Mouse (Mus musculus) effector memory CD4-positive, alpha-beta T cell, adult 7 months (primary cell): ENCODE results near the gene Sh3rf3. TPM values are rescaled to one million over a fixed set of nuclear protein-coding genes. Genes with fewer than 3 reads are reported as not detected.

Experiments
- polyA plus RNA-seq: library from polyadenylated mRNA; unstranded; fragments of 100-300 nt; shearing (Covaris generic); gene quantifications from one replicate; pipeline ENCODE4 v1.2.1, GENCODE M21; 2017

The Sh3rf3 gene
- polyA plus RNA-seq = 0.24 TPM

DNA sequence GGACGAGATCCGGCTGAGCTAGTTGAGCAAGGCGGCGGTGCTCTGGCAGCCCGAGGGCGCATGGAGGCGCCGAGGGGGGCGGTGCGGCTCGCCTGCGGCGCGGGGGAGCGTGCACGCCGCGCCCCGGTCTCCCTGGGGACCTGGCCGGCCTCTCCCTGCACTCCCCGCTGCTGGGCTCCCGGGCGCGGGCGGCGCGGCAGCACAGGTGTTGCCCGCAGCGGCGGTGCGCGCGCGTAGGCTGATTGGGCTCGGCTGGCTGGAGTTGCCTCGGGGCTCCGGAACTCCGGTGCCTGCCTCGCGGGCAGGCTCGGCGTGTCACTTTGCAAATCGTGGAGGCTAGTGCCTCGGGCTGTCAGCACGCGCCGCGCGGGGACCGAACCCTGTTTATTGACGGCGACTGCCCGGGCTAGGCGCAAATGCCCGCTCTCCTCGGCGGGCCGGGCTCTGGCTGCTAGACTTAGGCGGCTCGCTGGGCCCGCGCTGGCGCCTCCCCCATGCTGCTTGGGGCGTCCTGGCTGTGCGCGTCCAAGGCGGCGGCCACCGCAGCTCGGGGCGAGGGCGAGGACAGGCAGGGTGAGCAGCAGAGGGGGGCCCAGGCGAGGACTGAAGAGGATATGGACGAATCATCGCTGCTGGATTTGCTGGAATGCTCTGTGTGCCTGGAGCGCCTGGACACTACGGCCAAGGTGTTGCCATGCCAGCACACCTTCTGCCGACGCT lies at the start of gene Sh3rf3:
TSS of gene Sh3rf3 (plus strand) at position 279 of the 720 bp plus-strand sequence.

Other genes with a start within 250 kb of the Sh3rf3 start
- 0.10 TPM for gene Edar, start 137.7 kb upstream of the Sh3rf3 start, polyA plus RNA-seq
- not detected for gene Gm17542, start 95.1 kb upstream of the Sh3rf3 start, polyA plus RNA-seq